Mouse (Mus musculus) spleen, postnatal 10 days (tissue): ENCODE measurements at regions not wholly inside any gene's neighbourhood (a gene's known extent, or its start where the extent isn't known, plus 50 kb on each side); places are given as distances from the start of the nearest gene placed in this dataset.

ENCODE experiments used
- DNase-seq, 2 experiments: peaks; one replicate each; pipeline ENCODE4 v3.0.0; 2021 to 2022; ENCODE audit warnings: low spot score in 2 of 2

- no peak for DNase-seq
These were observed 254.4 kb downstream of the Hlx start for GRCm38 (mm10) chr1:184478006-184478405.

- no peak for DNase-seq
These were observed 269.8 kb downstream of the Hlx start for GRCm38 (mm10) chr1:184462481-184463124.

GRCm38 (mm10) chr1:184461411-184461810 is 271.0 kb downstream of the Hlx start:
- no peak for DNase-seq

GRCm38 (mm10) chr1:184456727-184457126 is 275.7 kb downstream of the Hlx start:
- DNase-seq, result no peak

- no peak for DNase-seq
These were observed 278.0 kb downstream of the Hlx start for GRCm38 (mm10) chr1:184454381-184454780.

- DNase-seq, result no peak
These were observed 278.7 kb downstream of the Hlx start for GRCm38 (mm10) chr1:184453673-184454072.

GRCm38 (mm10) chr1:184453061-184453460 is 279.4 kb downstream of the Hlx start:
- no peak for DNase-seq

GRCm38 (mm10) chr1:184451686-184452085 is 280.7 kb downstream of the Hlx start:
- DNase-seq, result no peak

- DNase-seq, result no peak
These were observed 283.4 kb downstream of the Hlx start for GRCm38 (mm10) chr1:184449007-184449406.

GRCm38 (mm10) chr1:184447911-184448310 is 284.5 kb downstream of the Hlx start:
- DNase-seq, result peak; percentile 68 to 83

- no peak for DNase-seq
These were observed 285.2 kb downstream of the Hlx start for GRCm38 (mm10) chr1:184447161-184447667.

GRCm38 (mm10) chr1:184444189-184444588 is 288.2 kb downstream of the Hlx start:
- DNase-seq, result peak in 1 of 2 experiments; percentile 53

GRCm38 (mm10) chr1:184442701-184443100 is 289.7 kb downstream of the Hlx start:
- DNase-seq, result no peak

GRCm38 (mm10) chr1:184441005-184441557 is 291.3 kb downstream of the Hlx start:
- peak in 1 of 2 experiments; percentile 40 for DNase-seq

GRCm38 (mm10) chr1:184439506-184439905 is 292.9 kb downstream of the Hlx start:
- DNase-seq, result no peak

GRCm38 (mm10) chr1:184436387-184436786 is 296.0 kb downstream of the Hlx start:
- no peak for DNase-seq

GRCm38 (mm10) chr1:184428612-184429011 is 303.8 kb downstream of the Hlx start:
- DNase-seq, result no peak

GRCm38 (mm10) chr1:184428035-184428434 is 304.4 kb downstream of the Hlx start:
- DNase-seq, result no peak

GRCm38 (mm10) chr1:184425694-184426093 is 306.7 kb downstream of the Hlx start:
- DNase-seq, result no peak

GRCm38 (mm10) chr1:184424035-184424434 is 308.4 kb downstream of the Hlx start:
- no peak for DNase-seq

- no peak for DNase-seq
These were observed 319.8 kb downstream of the Hlx start for GRCm38 (mm10) chr1:184412596-184412995.

- no peak for DNase-seq
These were observed 321.4 kb downstream of the Hlx start for GRCm38 (mm10) chr1:184411066-184411465.

- no peak for DNase-seq
These were observed 322.4 kb downstream of the Hlx start for GRCm38 (mm10) chr1:184409986-184410385.
